8 mouse cellular contexts compared by ENCODE assay signal in the genomic region with DNA sequence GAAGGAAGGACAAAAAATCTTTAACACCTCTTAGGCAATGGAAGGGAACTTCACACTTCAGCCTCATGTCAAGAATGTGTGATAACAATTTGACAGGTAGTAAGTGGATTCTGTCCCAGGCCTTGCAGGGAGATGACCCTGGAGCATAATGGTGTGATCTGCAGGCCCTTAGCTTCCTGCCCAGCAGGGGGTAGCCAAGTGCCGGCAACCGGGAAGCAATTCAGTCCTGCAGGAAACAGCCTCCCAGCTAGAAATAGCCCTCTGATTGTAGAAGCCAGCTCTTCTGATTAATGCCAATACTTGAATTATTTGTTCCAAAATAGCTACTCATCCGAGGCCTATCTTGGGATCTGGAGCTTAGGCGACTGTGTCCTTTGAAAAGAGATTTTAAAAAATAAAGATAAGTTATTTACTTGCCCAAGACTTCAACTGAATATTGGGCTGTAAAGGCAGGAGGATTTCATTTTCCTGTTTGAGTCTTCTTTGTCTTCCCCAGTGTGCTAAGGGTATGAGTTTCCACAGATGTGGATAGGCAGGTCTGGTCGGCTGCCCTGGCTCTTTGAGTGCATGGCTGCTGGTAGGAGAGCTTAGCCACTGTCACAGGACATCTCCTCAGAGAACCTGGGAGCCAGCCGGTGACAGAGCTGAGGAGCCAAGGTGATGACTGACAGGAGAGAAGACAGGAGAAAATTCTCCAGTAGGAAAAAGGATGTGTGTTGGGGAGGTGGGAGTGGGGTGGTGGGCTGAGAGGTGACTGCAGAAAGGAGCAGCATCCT.
DNase-seq lines count a peak whose midpoint lies in the region; ATAC-seq and TF ChIP-seq lines count a peak whose summit lies in the region.

No protein-coding gene starts in this region.

- H3K4me1 ChIP-seq in embryonic facial prominence, embryonic 14.5 days (ENCODE audit: control insufficient read depth, insufficient read depth, low read length) = no peaks in the 10 kb centered on the region
- peaks cover 8% of the 10 kb centered on the region; the same call in 1 of the 2 replicates for H3K4me1 ChIP-seq in heart, embryonic 11.5 days (ENCODE audit: control insufficient read depth, insufficient read depth, low read length)
- no peaks in the 10 kb centered on the region for H3K4me1 ChIP-seq in liver, postnatal 0 days (ENCODE audit: insufficient read depth)
- H3K4me1 ChIP-seq in neural tube, embryonic 15.5 days = peaks cover 10% of the 10 kb centered on the region

- H3K4me3 ChIP-seq in embryonic facial prominence, embryonic 14.5 days (ENCODE audit: low read depth, low read length) = no peak overlapping the region
- no peak overlapping the region for H3K4me3 ChIP-seq in heart, embryonic 11.5 days (ENCODE audit: low read depth, low read length)
- no peak overlapping the region for H3K4me3 ChIP-seq in liver, postnatal 0 days (ENCODE audit: low read depth, low read length)
- no peak overlapping the region for H3K4me3 ChIP-seq in neural tube, embryonic 15.5 days (replicated peaks)

- no peak overlapping the region for H3K4me2 ChIP-seq in embryonic facial prominence, embryonic 14.5 days (ENCODE audit: low read depth, low read length)
- peak overlapping the region; percentile 30 for H3K4me2 ChIP-seq in heart, embryonic 11.5 days
- H3K4me2 ChIP-seq in liver, postnatal 0 days (ENCODE audit: low read depth, low read length) = no peak overlapping the region
- H3K4me2 ChIP-seq in neural tube, embryonic 15.5 days = no peak overlapping the region

- 15% methylated on average over 6 of the region's 6 CpGs for WGBS in embryonic facial prominence, embryonic 14.5 days
- WGBS in heart, embryonic 11.5 days (ENCODE audit: insufficient replicate concordance) = 2% methylated on average over 6 of the region's 6 CpGs
- 25% methylated on average over 6 of the region's 6 CpGs for WGBS in liver, postnatal 0 days (ENCODE audit: insufficient replicate concordance)
- 17% methylated on average over 6 of the region's 6 CpGs for WGBS in neural tube, embryonic 15.5 days

- TF ChIP-seq EP300 in liver, postnatal 0 days (IDR thresholded peaks at IDR 0.05; ENCODE audit: low read depth) = no peak

- no peaks in the 10 kb centered on the region for H3K9me3 ChIP-seq in embryonic facial prominence, embryonic 14.5 days (ENCODE audit: control insufficient read depth, low read length)
- H3K9me3 ChIP-seq in heart, embryonic 11.5 days (replicated peaks; ENCODE audit: control insufficient read depth, low read length) = no peaks in the 10 kb centered on the region
- no peaks in the 10 kb centered on the region for H3K9me3 ChIP-seq in liver, postnatal 0 days (ENCODE audit: low read length)
- no peaks in the 10 kb centered on the region for H3K9me3 ChIP-seq in neural tube, embryonic 15.5 days (replicated peaks)

- H3K9ac ChIP-seq in embryonic facial prominence, embryonic 14.5 days (ENCODE audit: low read depth, low read length) = no peak overlapping the region
- H3K9ac ChIP-seq in heart, embryonic 11.5 days (ENCODE audit: low read depth, low read length) = no peak overlapping the region
- H3K9ac ChIP-seq in liver, postnatal 0 days (replicated peaks) = no peak overlapping the region
- no peak overlapping the region for H3K9ac ChIP-seq in neural tube, embryonic 15.5 days (replicated peaks)

- peak; percentile 66 for TF ChIP-seq CTCF in liver, postnatal 0 days (IDR thresholded peaks at IDR 0.05; ENCODE audit: low read depth)

- ATAC-seq in embryonic facial prominence, embryonic 14.5 days (ENCODE audit: low read depth) = peak; percentile 75
- ATAC-seq in heart, embryonic 11.5 days (replicated peaks; ENCODE audit: insufficient number of reproducible peaks, low FRiP score, low TSS enrichment) = peak; percentile 76
- no peak for ATAC-seq in liver, postnatal 0 days
- ATAC-seq in neural tube, embryonic 15.5 days (ENCODE audit: low FRiP score) = peak; percentile 78

- no peaks in the 10 kb centered on the region for H3K27me3 ChIP-seq in embryonic facial prominence, embryonic 14.5 days (replicated peaks; ENCODE audit: control insufficient read depth, insufficient read depth, low read length)
- no peaks in the 10 kb centered on the region for H3K27me3 ChIP-seq in heart, embryonic 11.5 days (ENCODE audit: control insufficient read depth, insufficient read depth, low read length)
- no peaks in the 10 kb centered on the region for H3K27me3 ChIP-seq in liver, postnatal 0 days (ENCODE audit: insufficient read depth, low read length)
- H3K27me3 ChIP-seq in neural tube, embryonic 15.5 days (replicated peaks) = no peaks in the 10 kb centered on the region

- peak; percentile 7 for DNase-seq in 3134 (ENCODE audit: extremely low read depth, insufficient read length, low spot score)
- DNase-seq in adrenal gland, postnatal 14 days = peak; percentile 88
- peak; percentile 69 for DNase-seq in embryonic facial prominence, embryonic 14.5 days (ENCODE audit: low spot score)
- DNase-seq in kidney, adult 8-10 months = peak; percentile 9 to 39
- peak; percentile 35 for DNase-seq in liver, postnatal 0 days
- DNase-seq in urinary bladder, postnatal 14 days (ENCODE audit: low spot score) = peak; percentile 73

- no peak overlapping the region; the same call in 1 of the 2 replicates for H3K27ac ChIP-seq in embryonic facial prominence, embryonic 14.5 days (replicated peaks; ENCODE audit: low read depth, low read length)
- H3K27ac ChIP-seq in heart, embryonic 11.5 days (ENCODE audit: low read depth, low read length) = 0 out of 2 replicates have a peak overlapping the region, but pooled peaks have one; percentile 22
- no peak overlapping the region for H3K27ac ChIP-seq in liver, postnatal 0 days (ENCODE audit: low read depth)
- H3K27ac ChIP-seq in neural tube, embryonic 15.5 days (replicated peaks) = peak overlapping the region; percentile 37; the same call in 1 of the 2 replicates

- H3K36me3 ChIP-seq in embryonic facial prominence, embryonic 14.5 days (ENCODE audit: control insufficient read depth, insufficient read depth, low read length) = no peaks in the 10 kb centered on the region
- no peaks in the 10 kb centered on the region for H3K36me3 ChIP-seq in heart, embryonic 11.5 days (ENCODE audit: control insufficient read depth, insufficient read depth, low read length)
- H3K36me3 ChIP-seq in liver, postnatal 0 days (replicated peaks; ENCODE audit: insufficient read depth, low read length) = no peaks in the 10 kb centered on the region
- H3K36me3 ChIP-seq in neural tube, embryonic 15.5 days = no peaks in the 10 kb centered on the region

Comparison
In these comparisons a context has a peak if more than half of its experiments do, and no peak if none do; other contexts are left out.
1. DNase-seq: peak in every context shown above with its lines; median percentile 88 in adrenal gland, postnatal 14 days; 73 in urinary bladder, postnatal 14 days; 69 in embryonic facial prominence, embryonic 14.5 days; 35 in liver, postnatal 0 days; 24 in kidney, adult 8-10 months; 7 in 3134.
2. H3K27ac ChIP-seq: peak in heart, embryonic 11.5 days (single experiment) and neural tube, embryonic 15.5 days (single experiment); none in embryonic facial prominence, embryonic 14.5 days (single experiment) and liver, postnatal 0 days (single experiment).